Mouse (Mus musculus): ENCODE measurements around the gene Ppp2r1b. TPM values are rescaled to one million over a fixed set of nuclear protein-coding genes. Genes with fewer than 3 reads are reported as not detected.

The Ppp2r1b gene
- total RNA-seq, 2 experiments from 2014 or later = 17.2 to 17.4 TPM

GRCm38 (mm10) chr9:50835068-50835705, 9.9 kb upstream of the Ppp2r1b start:
- DNase-seq (ENCODE audit: extremely low spot score in 1 of 2, low spot score in 1 of 2) = no peak

GRCm38 (mm10) chr9:50836097-50836496, 9.0 kb upstream of the Ppp2r1b start:
- no peak for DNase-seq (ENCODE audit: extremely low spot score in 1 of 2, low spot score in 1 of 2)

GRCm38 (mm10) chr9:50841079-50841789, 3.9 kb upstream of the Ppp2r1b start:
- DNase-seq (ENCODE audit: extremely low spot score in 1 of 2, low spot score in 1 of 2) = no peak

GRCm38 (mm10) chr9:50845547-50845946, 446 bp downstream of the Ppp2r1b start:
- no peak for DNase-seq (ENCODE audit: extremely low spot score in 1 of 2, low spot score in 1 of 2)

- no peak for DNase-seq (ENCODE audit: extremely low spot score in 1 of 2, low spot score in 1 of 2)
These were observed 2.0 kb downstream of the Ppp2r1b start for GRCm38 (mm10) chr9:50847133-50847532.

- DNase-seq (ENCODE audit: extremely low spot score in 1 of 2, low spot score in 1 of 2) = no peak
These were observed 2.7 kb downstream of the Ppp2r1b start for GRCm38 (mm10) chr9:50847606-50848368.

- DNase-seq (ENCODE audit: extremely low spot score in 1 of 2, low spot score in 1 of 2) = no peak
These were observed 3.7 kb downstream of the Ppp2r1b start for GRCm38 (mm10) chr9:50848821-50849220.

GRCm38 (mm10) chr9:50849249-50849648, 4.1 kb downstream of the Ppp2r1b start:
- DNase-seq (ENCODE audit: extremely low spot score in 1 of 2, low spot score in 1 of 2) = peak; percentile 89 to 99

GRCm38 (mm10) chr9:50849755-50850154, 4.7 kb downstream of the Ppp2r1b start:
- DNase-seq (ENCODE audit: extremely low spot score in 1 of 2, low spot score in 1 of 2) = no peak

- no peak for DNase-seq (ENCODE audit: extremely low spot score in 1 of 2, low spot score in 1 of 2)
These were observed 5.2 kb downstream of the Ppp2r1b start for GRCm38 (mm10) chr9:50850271-50850670.

GRCm38 (mm10) chr9:50850713-50851112, 5.6 kb downstream of the Ppp2r1b start:
- no peak for DNase-seq (ENCODE audit: extremely low spot score in 1 of 2, low spot score in 1 of 2)

GRCm38 (mm10) chr9:50852634-50853349, 7.7 kb downstream of the Ppp2r1b start:
- DNase-seq (ENCODE audit: extremely low spot score in 1 of 2, low spot score in 1 of 2) = no peak

- no peak for DNase-seq (ENCODE audit: extremely low spot score in 1 of 2, low spot score in 1 of 2)
These were observed 9.3 kb downstream of the Ppp2r1b start for GRCm38 (mm10) chr9:50854376-50854775.

- no peak for DNase-seq (ENCODE audit: extremely low spot score in 1 of 2, low spot score in 1 of 2)
These were observed 10.1 kb downstream of the Ppp2r1b start for GRCm38 (mm10) chr9:50855133-50855766.

- DNase-seq (ENCODE audit: extremely low spot score in 1 of 2, low spot score in 1 of 2) = no peak
These were observed 10.7 kb downstream of the Ppp2r1b start for GRCm38 (mm10) chr9:50855780-50856179.

GRCm38 (mm10) chr9:50856341-50857081, 11.4 kb downstream of the Ppp2r1b start:
- peak; percentile 83 to 88 for DNase-seq (ENCODE audit: extremely low spot score in 1 of 2, low spot score in 1 of 2)

- no peak for DNase-seq (ENCODE audit: extremely low spot score in 1 of 2, low spot score in 1 of 2)
These were observed 12.1 kb downstream of the Ppp2r1b start for GRCm38 (mm10) chr9:50857082-50857641.

- DNase-seq (ENCODE audit: extremely low spot score in 1 of 2, low spot score in 1 of 2) = no peak
These were observed 13.6 kb downstream of the Ppp2r1b start for GRCm38 (mm10) chr9:50858681-50859080.

All from layer of hippocampus, postnatal 25 days (tissue).